Mouse (Mus musculus): ENCODE results near the gene Gm9733. TPM values are rescaled to one million over a fixed set of nuclear protein-coding genes. Genes with fewer than 3 reads are reported as not detected.
"Not testable (repeated sequence)": the region's sequence is repeated elsewhere in the genome, so short reads cannot be mapped to it uniquely, and the experiment has no call there.

Gm9733 gene
- total RNA-seq (2021), result not detected
- long read RNA-seq, experiment 1, result 0 reads
- long read RNA-seq, experiment 2, result 0 reads

DNA sequence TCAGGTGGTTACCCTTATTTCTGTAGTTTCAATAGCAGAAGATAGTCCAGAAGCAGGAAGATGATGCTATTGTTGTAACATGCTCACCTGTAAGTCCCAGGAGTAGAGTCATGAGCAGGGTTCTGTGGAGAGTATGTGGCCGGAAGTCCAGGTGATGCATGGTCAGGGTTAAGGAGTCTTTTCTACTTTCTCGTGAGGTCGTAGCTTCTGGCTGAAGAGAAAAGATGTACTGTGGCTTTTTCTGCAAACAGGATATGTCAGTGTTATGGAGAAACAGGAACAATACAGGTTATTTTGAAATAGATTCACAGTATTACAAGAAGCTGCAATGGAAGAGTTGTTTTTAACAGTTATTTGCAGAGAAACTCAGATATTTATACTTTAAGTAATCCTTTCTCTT lies at the start of gene Gm9733:
Gene Gm9733, minus strand, starts transcription at position 240 of the 400 bp plus-strand sequence.
- no peak for DNase-seq (ENCODE audit: low spot score in 2 of 2)

- DNase-seq (ENCODE audit: low spot score in 2 of 2), result not testable (repeated sequence)
These were observed 23.6 kb upstream of the Gm9733 start for GRCm38 (mm10) chr3:15355690-15356089.

- not testable (repeated sequence) for DNase-seq (ENCODE audit: low spot score in 2 of 2)
These were observed 18.2 kb upstream of the Gm9733 start for GRCm38 (mm10) chr3:15350318-15350717.

- DNase-seq (ENCODE audit: low spot score in 2 of 2), result not testable (repeated sequence)
These were observed 13.5 kb upstream of the Gm9733 start for GRCm38 (mm10) chr3:15345606-15346005.

GRCm38 (mm10) chr3:15340287-15340686 lies 8.2 kb upstream of the Gm9733 start:
- no peak for DNase-seq (ENCODE audit: low spot score in 2 of 2)

- DNase-seq (ENCODE audit: low spot score in 2 of 2), result no peak
These were observed 2.1 kb upstream of the Gm9733 start for GRCm38 (mm10) chr3:15334182-15334581.

- no peak for DNase-seq (ENCODE audit: low spot score in 2 of 2)
These were observed 557 bp downstream of the Gm9733 start for GRCm38 (mm10) chr3:15331545-15331944.

GRCm38 (mm10) chr3:15329549-15329948 lies 2.6 kb downstream of the Gm9733 start:
- no peak for DNase-seq (ENCODE audit: low spot score in 2 of 2)

DNA sequence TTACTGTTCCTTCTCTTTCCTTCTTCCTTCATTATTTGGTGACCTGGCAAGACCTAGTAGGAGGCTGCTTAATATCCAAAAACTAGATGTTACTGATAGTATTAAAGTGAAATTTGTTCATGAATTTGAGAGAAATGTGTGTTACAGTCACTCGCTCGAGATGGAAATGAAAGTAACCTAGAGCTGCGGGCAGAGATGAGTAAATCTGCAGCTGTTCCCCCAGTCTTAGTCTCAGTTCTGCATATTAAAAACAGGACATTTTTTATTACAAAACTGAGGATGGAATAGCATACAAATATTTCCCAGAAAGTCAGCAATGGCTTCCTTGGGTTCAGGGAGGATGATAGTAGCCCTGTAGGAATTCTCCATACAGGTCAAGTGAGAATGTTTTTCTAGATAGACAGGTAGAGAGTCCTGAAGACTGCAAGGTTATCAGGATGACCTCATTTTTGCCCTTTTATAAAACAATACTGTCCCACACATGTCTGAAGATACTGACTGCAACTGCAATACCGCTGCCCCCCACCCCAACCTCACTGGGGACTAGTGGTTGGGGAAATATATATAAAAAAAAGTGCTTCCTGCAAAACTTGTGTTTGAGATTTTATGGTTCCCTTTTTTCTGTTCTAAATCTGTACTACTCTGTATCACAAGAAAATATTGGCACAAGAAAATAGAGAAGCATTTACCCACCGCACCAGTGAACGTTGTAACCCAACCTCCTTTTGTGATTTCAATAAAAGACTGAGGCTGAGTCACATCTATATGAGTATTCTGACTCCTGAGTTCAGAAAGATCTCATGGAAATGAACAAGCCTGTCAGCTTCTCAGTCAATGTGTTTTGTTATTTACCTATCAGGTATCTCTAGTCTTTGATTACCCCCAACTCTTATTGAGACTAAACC lies 47.4 kb downstream of the Gm9733 start:
- DNase-seq (ENCODE audit: low spot score in 2 of 2), result no peak

GRCm38 (mm10) chr3:15275899-15276526 lies 56.1 kb downstream of the Gm9733 start:
- DNase-seq (ENCODE audit: low spot score in 2 of 2), result no peak

- peak in 1 of 2 experiments; percentile 12 for DNase-seq (ENCODE audit: low spot score in 2 of 2)
These were observed 67.7 kb downstream of the Gm9733 start for GRCm38 (mm10) chr3:15264450-15264849.

DNA sequence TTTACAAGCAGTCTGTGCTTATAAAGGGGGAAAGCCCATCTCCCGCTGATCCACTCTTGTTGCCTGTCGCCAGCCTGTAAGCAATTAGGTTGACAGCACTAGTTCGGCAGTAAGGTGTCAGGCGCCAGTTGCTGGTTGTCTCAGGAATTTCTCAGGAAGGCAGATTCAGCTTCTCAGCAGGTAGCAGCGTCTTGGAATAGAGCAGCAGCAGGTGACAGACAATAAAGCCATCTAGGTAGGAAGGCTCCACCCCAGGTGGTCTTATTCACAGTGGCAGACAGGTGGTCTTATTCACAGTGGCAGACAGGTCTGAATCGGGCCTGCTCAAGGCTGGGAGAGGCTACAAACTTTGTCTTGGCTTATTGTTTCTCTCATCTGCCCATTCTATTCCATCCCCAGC lies 76.4 kb downstream of the Gm9733 start:
- DNase-seq (ENCODE audit: low spot score in 2 of 2), result no peak

Other genes starting within 250 kb of the Gm9733 start
- not detected for gene Sirpb1a, start 94.2 kb upstream of the Gm9733 start, total RNA-seq (2021)
- not detected for gene Sirpb1b, start 242.8 kb upstream of the Gm9733 start, total RNA-seq (2021)